Mouse (Mus musculus): ENCODE results near the gene Myo1a.
"Not testable (repeated sequence)": the region's sequence is repeated elsewhere in the genome, so short reads cannot be mapped to it uniquely, and the experiment has no call there.

DNA sequence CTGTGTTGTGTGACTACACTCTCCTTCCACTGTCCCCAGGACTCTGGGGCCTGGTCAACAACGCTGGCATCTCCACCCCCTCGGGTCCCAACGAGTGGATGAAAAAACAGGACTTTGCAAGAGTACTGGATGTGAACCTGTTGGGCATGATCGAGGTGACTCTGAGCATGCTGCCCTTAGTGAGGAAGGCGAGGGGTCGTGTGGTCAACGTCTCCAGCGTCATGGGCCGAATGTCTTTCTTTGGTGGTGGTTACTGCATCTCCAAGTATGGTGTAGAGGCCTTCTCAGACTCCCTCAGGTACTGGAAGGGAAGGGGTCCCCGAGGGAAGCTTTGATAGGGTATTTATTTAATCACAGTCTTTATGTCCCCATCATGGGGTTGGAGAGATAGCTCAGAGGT lies 58.0 kb downstream of the Myo1a start:
- not testable (repeated sequence) for TF ChIP-seq CTCF, EP300 (IDR thresholded peaks at IDR 0.05; ENCODE audit: low read depth)
